Mouse (Mus musculus) layer of hippocampus, adult 2 months (tissue): ENCODE results near the gene Zfp512b. TPM values are rescaled to one million over a fixed set of nuclear protein-coding genes. Genes with fewer than 3 reads are reported as not detected.

Source experiments
- DNase-seq, 2 experiments: peaks; one replicate each; pipeline ENCODE4 v3.0.0; 2022; ENCODE audit warnings: low spot score in 2 of 2
- H3K27ac ChIP-seq: fragments of 200-600 bp; 2 replicates; pipeline ENCODE4 v1.8.1; 2022
- H3K4me3 ChIP-seq: fragments of 200-600 bp; 2 replicates; pipeline ENCODE4 v1.8.1; 2022; ENCODE audit warnings: mild to moderate bottlenecking
- CTCF ChIP-seq: fragments of 200-600 bp; conservative IDR thresholded peaks from 2 replicates; pipeline ENCODE4 v1.8.1; 2022; ENCODE audit warnings: antibody characterized with exemption, mild to moderate bottlenecking, moderate library complexity
- microRNA-seq, 2 experiments: library from miRNA; unstranded; fragments of <30 nt; microRNA quantifications; one replicate each; pipeline ENCODE4 v1.2.0; 2021
- total RNA-seq, 2 experiments: library from RNA; stranded (reverse); gene quantifications; 2 replicates each; pipeline ENCODE4 v1.2.3; 2021

The Zfp512b gene
- total RNA-seq, 2 experiments from 2014 or later, result 102 to 103 TPM

DNA sequence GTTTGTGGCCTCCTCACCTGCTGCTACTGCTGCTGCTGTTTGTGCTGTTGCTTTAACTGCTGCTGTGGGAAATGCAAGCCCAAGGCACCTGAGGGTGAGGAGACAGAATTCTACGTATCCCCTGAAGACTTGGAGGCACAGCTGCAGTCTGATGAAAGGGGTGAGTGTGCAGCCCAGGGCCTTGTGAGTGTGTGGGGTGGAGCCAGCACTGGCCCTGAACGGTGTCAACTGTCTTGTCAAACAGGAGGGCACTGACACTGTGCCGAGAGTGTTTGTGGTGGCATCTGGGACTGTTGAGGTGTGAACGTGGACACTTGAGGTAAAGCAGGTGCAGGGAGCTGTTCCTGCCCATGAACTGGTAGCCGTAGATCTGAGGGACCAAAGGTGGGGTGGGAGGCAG, 43.9 kb downstream of the Zfp512b start:
- no peak for TF ChIP-seq CTCF
- Histone ChIP-seq H3K27ac (no peak overlapping the region), H3K4me3 (no peak overlapping the region)
- no peak for DNase-seq

GRCm38 (mm10) chr2:181548227-181548626, 44.4 kb downstream of the Zfp512b start:
- TF ChIP-seq CTCF, result no peak
- no peak for DNase-seq
- H3K27ac ChIP-seq, result no peak overlapping the region
- no peak overlapping the region for H3K4me3 ChIP-seq

GRCm38 (mm10) chr2:181546142-181546541, 46.5 kb downstream of the Zfp512b start:
- Histone ChIP-seq H3K4me3 (no peak overlapping the region), H3K27ac (no peak overlapping the region)
- no peak for TF ChIP-seq CTCF
- DNase-seq, result no peak

- no peak; the same call in 1 of the 2 replicates for TF ChIP-seq CTCF
- no peak for DNase-seq
- Histone ChIP-seq H3K27ac (no peak overlapping the region), H3K4me3 (no peak overlapping the region)
Observed at GRCm38 (mm10) chr2:181541761-181542380, 50.7 kb downstream of the Zfp512b start.

DNA sequence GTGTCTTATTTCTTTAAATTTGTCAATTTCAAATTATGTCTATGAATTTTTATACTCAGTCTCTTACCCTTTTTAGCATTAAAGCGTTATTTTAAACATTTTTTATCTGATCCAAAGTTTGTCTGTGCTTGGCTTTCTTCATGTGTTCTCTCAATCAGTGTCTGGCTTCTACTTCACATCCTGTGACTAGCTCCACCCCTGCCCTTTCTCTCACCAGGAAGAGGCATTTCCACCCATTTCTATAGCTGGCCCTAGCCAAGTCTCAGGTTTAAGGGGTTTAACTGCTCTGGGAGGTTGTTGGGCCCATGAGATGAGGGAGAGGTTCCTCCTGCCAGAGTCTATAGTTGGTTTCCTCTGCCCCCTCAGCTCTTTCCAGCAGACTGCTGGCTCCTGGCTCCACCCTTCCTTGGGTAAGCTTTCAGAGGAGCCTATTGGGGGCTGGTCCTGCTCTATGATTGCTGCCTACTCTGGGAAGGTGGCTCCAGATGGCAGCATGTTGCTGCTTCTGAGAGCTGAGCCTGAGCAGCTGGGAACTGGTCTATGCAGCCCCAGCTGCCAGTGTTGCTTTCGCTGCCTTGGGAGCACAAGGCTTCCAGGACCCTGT, 55.1 kb downstream of the Zfp512b start:
- Histone ChIP-seq H3K4me3 (no peak overlapping the region), H3K27ac (peak overlapping the region; percentile 62)
- DNase-seq, result peak; percentile 47 to 70
- no peak for TF ChIP-seq CTCF

GRCm38 (mm10) chr2:181536410-181536809, 56.2 kb downstream of the Zfp512b start:
- Histone ChIP-seq H3K27ac (no peak overlapping the region), H3K4me3 (no peak overlapping the region)
- no peak for DNase-seq
- no peak for TF ChIP-seq CTCF

GRCm38 (mm10) chr2:181532589-181532988, 60.0 kb downstream of the Zfp512b start:
- H3K4me3 ChIP-seq, result no peak overlapping the region
- H3K27ac ChIP-seq, result no peak overlapping the region
- no peak for TF ChIP-seq CTCF
- DNase-seq, result no peak

Small RNAs within 50 kb of the gene (microRNA-seq; reads per million reads assigned to microRNA genes)
- 0 reads per million in 2 experiments for gene Mir7006

Other genes with a start within 250 kb of the Zfp512b start
- 10 to 100 TPM; 78.3 to 80.7 TPM for gene Zgpat, start 227.9 kb downstream of the Zfp512b start, total RNA-seq
- 10 to 100 TPM; 43.2 to 50.1 TPM for gene Arfrp1, start 227.4 kb downstream of the Zfp512b start, total RNA-seq
- gene Lime1, start 212.7 kb downstream of the Zfp512b start, total RNA-seq, result 10 to 100 TPM; 35.2 to 49.5 TPM
- 1 to 10 TPM; 5.8 to 8.3 TPM for gene Zbtb46, start 133.4 kb downstream of the Zfp512b start, total RNA-seq
- not detected for gene Abhd16b, start 99.6 kb downstream of the Zfp512b start, total RNA-seq
- 10 to 100 TPM; 74.7 to 75.2 TPM for gene Tpd52l2, start 95.7 kb downstream of the Zfp512b start, total RNA-seq
- 100 to 1,000 TPM; 259 to 279 TPM for gene Dnajc5, start 72.3 kb downstream of the Zfp512b start, total RNA-seq
- 10 to 100 TPM; 68.2 to 73.8 TPM for gene Uckl1, start 7.9 kb downstream of the Zfp512b start, total RNA-seq
- 10 to 100 TPM; 57.2 to 57.3 TPM for gene Prpf6, start 935 bp downstream of the Zfp512b start, total RNA-seq
- 10 to 100 TPM; 11.9 to 12.2 TPM for gene Samd10, start 6.4 kb upstream of the Zfp512b start, total RNA-seq
- gene Gm29797, start 64.2 kb upstream of the Zfp512b start, total RNA-seq, result 1 to 10 TPM in 1 of 2 experiments, under 1 TPM in 1; 0.83 to 1.4 TPM
- 10 to 100 TPM; 11.6 to 14.1 TPM for gene Sox18, start 78.8 kb upstream of the Zfp512b start, total RNA-seq
- gene Tcea2, start 87.5 kb upstream of the Zfp512b start, total RNA-seq, result 10 to 100 TPM; 54.7 to 60.0 TPM
- gene Rgs19, start 101.2 kb upstream of the Zfp512b start, total RNA-seq, result 10 to 100 TPM; 41.8 to 43.4 TPM
- not detected for gene Lkaaear1, start 105.6 kb upstream of the Zfp512b start, total RNA-seq
- gene Oprl1, start 122.2 kb upstream of the Zfp512b start, total RNA-seq, result 10 to 100 TPM; 44.8 to 45.0 TPM
- 10 to 100 TPM; 32.3 to 34.0 TPM for gene Myt1, start 170.5 kb upstream of the Zfp512b start, total RNA-seq
- 10 to 100 TPM; 86.2 to 87.0 TPM for gene Pcmtd2, start 245.1 kb upstream of the Zfp512b start, total RNA-seq